Mouse (Mus musculus) layer of hippocampus, adult 2 months (tissue): ENCODE results near the gene Spryd3. TPM values are rescaled to one million over a fixed set of nuclear protein-coding genes. Genes with fewer than 3 reads are reported as not detected.
A peak's percentile ranks its signal among the peaks of the same experiment; 100 is the strongest.
"Not testable (repeated sequence)": the region's sequence is repeated elsewhere in the genome, so short reads cannot be mapped to it uniquely, and the experiment has no call there.

Experiments used
- DNase-seq, 2 experiments: peaks; one replicate each; pipeline ENCODE4 v3.0.0; 2022; ENCODE audit warnings: low spot score in 2 of 2
- H3K27ac ChIP-seq: fragments of 200-600 bp; 2 replicates; pipeline ENCODE4 v1.8.1; 2022
- H3K4me3 ChIP-seq: fragments of 200-600 bp; 2 replicates; pipeline ENCODE4 v1.8.1; 2022; ENCODE audit warnings: mild to moderate bottlenecking
- CTCF ChIP-seq: fragments of 200-600 bp; conservative IDR thresholded peaks from 2 replicates; pipeline ENCODE4 v1.8.1; 2022; ENCODE audit warnings: antibody characterized with exemption, mild to moderate bottlenecking, moderate library complexity
- total RNA-seq, 2 experiments: library from RNA; stranded (reverse); gene quantifications; 2 replicates each; pipeline ENCODE4 v1.2.3; 2021

The Spryd3 gene
- total RNA-seq, 2 experiments from 2014 or later: 151 to 155 TPM

GRCm38 (mm10) chr15:102163900-102164693, 28.1 kb upstream of the Spryd3 start:
- no peak for DNase-seq
- peak; percentile 20; the same call in 1 of the 2 replicates for TF ChIP-seq CTCF
- Histone ChIP-seq H3K4me3 (no peak overlapping the region), H3K27ac (no peak overlapping the region)

GRCm38 (mm10) chr15:102160415-102161060, 24.5 kb upstream of the Spryd3 start:
- H3K27ac ChIP-seq: no peak overlapping the region
- TF ChIP-seq CTCF: no peak
- no peak overlapping the region for H3K4me3 ChIP-seq
- DNase-seq: no peak

GRCm38 (mm10) chr15:102156836-102157235, 20.8 kb upstream of the Spryd3 start:
- DNase-seq: no peak
- no peak for TF ChIP-seq CTCF
- H3K4me3 ChIP-seq: no peak overlapping the region
- no peak overlapping the region for H3K27ac ChIP-seq

GRCm38 (mm10) chr15:102155006-102155405, 19.0 kb upstream of the Spryd3 start:
- peak; percentile 47 for TF ChIP-seq CTCF
- H3K27ac ChIP-seq, H3K4me3 ChIP-seq, DNase-seq: not testable (repeated sequence)

- TF ChIP-seq CTCF: no peak
- no peak for DNase-seq
- Histone ChIP-seq H3K4me3 (no peak overlapping the region), H3K27ac (no peak overlapping the region)
Measured at GRCm38 (mm10) chr15:102152646-102153045, 16.6 kb upstream of the Spryd3 start.

GRCm38 (mm10) chr15:102150301-102151135, 14.5 kb upstream of the Spryd3 start, which contains the start of gene Soat2:
Gene Soat2 (plus strand): TSS chr15:102150526.
- DNase-seq: no peak
- TF ChIP-seq CTCF: no peak

GRCm38 (mm10) chr15:102149561-102149960, 13.5 kb upstream of the Spryd3 start:
- Histone ChIP-seq H3K4me3 (no peak overlapping the region), H3K27ac (no peak overlapping the region)
- DNase-seq: no peak
- no peak for TF ChIP-seq CTCF

More at GRCm38 (mm10) chr15:102150301-102151135, 14.5 kb upstream of the Spryd3 start, which contains the start of gene Soat2:
- Histone ChIP-seq H3K27ac (no peak within 1 kb of the TSS), H3K4me3 (no peak within 1 kb of the TSS)

- no peak overlapping the region for H3K4me3 ChIP-seq
- TF ChIP-seq CTCF: no peak
- H3K27ac ChIP-seq: no peak overlapping the region
Measured at GRCm38 (mm10) chr15:102147674-102148402, 11.8 kb upstream of the Spryd3 start.

GRCm38 (mm10) chr15:102146882-102147281, 10.8 kb upstream of the Spryd3 start:
- peak in 1 of 2 experiments; percentile 58 for DNase-seq
- peak; percentile 79 for TF ChIP-seq CTCF
- H3K4me3 ChIP-seq: no peak overlapping the region
- no peak overlapping the region for H3K27ac ChIP-seq

More at GRCm38 (mm10) chr15:102147674-102148402, 11.8 kb upstream of the Spryd3 start:
- no peak for DNase-seq

GRCm38 (mm10) chr15:102146089-102146488, 10.1 kb upstream of the Spryd3 start:
- no peak for TF ChIP-seq CTCF
- H3K27ac ChIP-seq: no peak overlapping the region
- H3K4me3 ChIP-seq: no peak overlapping the region
- DNase-seq: no peak

- TF ChIP-seq CTCF: no peak
- no peak for DNase-seq
- H3K27ac ChIP-seq: 0 out of 2 replicates have a peak overlapping the region, but pooled peaks have one; percentile 67
- H3K4me3 ChIP-seq: no peak overlapping the region
Measured at GRCm38 (mm10) chr15:102145330-102145729, 9.3 kb upstream of the Spryd3 start.

GRCm38 (mm10) chr15:102144726-102145125, 8.7 kb upstream of the Spryd3 start:
- H3K27ac ChIP-seq: peak overlapping the region; percentile 67
- H3K4me3 ChIP-seq: peak overlapping the region; percentile 28
- TF ChIP-seq CTCF: no peak

More at GRCm38 (mm10) chr15:102144726-102145125, 8.7 kb upstream of the Spryd3 start:
- no peak for DNase-seq
